Mouse (Mus musculus): Measurements from ENCODE around the gene E330017A01Rik.

The E330017A01Rik gene

DNA sequence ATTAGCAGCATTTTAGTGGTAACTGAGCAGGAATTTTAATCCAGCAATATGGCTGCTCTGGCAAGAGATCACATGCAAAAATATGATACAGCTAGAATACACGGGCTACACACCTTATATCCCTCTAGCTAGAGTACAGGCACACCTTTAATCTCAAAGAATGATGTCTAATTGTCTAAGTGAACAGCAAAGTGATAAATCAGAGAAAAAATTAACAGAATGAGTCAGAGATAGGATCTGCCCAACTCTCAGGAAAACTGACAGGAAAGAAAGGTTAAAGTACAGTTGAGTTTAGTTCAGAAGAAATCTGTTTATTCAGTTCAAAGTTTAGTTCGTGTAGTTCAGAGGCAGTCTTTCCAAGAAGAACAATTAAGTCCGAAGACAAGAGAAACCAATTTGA lies 47.2 kb downstream of the E330017A01Rik start:
- no peak for DNase-seq (ENCODE audit: low spot score)

GRCm38 (mm10) chr16:58589444-58589843 lies 49.1 kb downstream of the E330017A01Rik start:
- DNase-seq (ENCODE audit: low spot score) = no peak

All from urinary bladder, postnatal 25 days (tissue).